Mouse (Mus musculus): Measurements from ENCODE around the gene Aire. TPM values are rescaled to one million over a fixed set of nuclear protein-coding genes. Genes with fewer than 3 reads are reported as not detected.

Aire gene
- polyA plus RNA-seq, 1 experiment from 2014 or later, result 0.33 TPM

DNA sequence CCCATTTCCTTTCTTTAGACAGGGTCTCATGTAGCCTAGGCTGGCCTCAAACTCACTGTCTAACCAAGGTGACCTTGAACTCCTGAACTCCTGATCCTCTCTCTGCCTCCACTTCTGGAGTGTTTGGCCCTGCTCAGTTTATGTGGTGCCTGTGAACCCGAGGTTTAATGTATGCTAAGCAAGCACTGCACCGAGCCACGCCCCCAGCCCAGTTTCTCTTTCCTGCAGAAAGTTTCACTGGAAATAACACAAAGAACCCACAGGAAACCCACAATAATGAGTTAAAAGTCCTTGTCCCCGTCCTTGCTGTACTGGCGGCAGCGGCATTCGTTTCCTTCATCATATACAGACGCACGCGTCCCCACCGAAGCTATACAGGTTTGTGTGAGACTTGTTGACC is 31.6 kb upstream of the Aire start:
- H3K27ac ChIP-seq, result no peak overlapping the region
- H3K4me3 ChIP-seq, result no peak overlapping the region
- no peaks in the 10 kb centered on the region for H3K9me3 ChIP-seq
- 90% methylated on average over 11 of the region's 11 CpGs for WGBS
- H3K36me3 ChIP-seq (replicated peaks), result 0 out of 2 replicates have a peak, but pooled peaks cover 7% of the 10 kb centered on the region
- DNase-seq (ENCODE audit: extremely low spot score, low spot score), result no peak
- H3K4me1 ChIP-seq, result peaks cover 2% of the 10 kb centered on the region
- peaks cover 21% of the 10 kb centered on the region for H3K27me3 ChIP-seq (ENCODE audit: poor library complexity, severe bottlenecking)

DNA sequence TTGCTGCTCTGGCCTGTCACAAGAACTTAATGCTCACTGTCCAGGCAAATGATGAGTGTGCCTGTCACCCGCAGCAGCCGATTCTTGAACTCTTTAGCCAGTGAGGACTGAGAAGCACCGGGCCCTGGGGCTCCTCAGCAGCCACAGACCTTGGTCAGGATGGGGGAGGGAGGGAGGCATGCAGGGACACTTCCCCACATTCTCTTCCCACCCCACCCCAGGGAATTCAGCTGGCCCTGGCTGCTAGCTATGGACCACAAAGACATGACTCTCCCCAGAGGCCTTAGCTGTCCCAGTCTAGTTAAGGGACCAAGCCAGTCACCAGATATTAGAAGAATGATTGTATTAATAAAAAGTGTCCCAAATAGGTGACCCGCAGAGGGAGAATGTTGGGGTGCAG is 30.7 kb upstream of the Aire start:
- Histone ChIP-seq H3K27me3 (ENCODE audit: poor library complexity, severe bottlenecking) (peaks cover 29% of the 10 kb centered on the region), H3K36me3 (replicated peaks) (0 out of 2 replicates have a peak, but pooled peaks cover 7% of the 10 kb centered on the region), H3K9me3 (no peaks in the 10 kb centered on the region), H3K4me3 (no peak overlapping the region), H3K4me1 (peaks cover 10% of the 10 kb centered on the region), H3K27ac (no peak overlapping the region)
- 91% methylated on average over 4 of the region's 4 CpGs for WGBS
- no peak for DNase-seq (ENCODE audit: extremely low spot score, low spot score)

DNA sequence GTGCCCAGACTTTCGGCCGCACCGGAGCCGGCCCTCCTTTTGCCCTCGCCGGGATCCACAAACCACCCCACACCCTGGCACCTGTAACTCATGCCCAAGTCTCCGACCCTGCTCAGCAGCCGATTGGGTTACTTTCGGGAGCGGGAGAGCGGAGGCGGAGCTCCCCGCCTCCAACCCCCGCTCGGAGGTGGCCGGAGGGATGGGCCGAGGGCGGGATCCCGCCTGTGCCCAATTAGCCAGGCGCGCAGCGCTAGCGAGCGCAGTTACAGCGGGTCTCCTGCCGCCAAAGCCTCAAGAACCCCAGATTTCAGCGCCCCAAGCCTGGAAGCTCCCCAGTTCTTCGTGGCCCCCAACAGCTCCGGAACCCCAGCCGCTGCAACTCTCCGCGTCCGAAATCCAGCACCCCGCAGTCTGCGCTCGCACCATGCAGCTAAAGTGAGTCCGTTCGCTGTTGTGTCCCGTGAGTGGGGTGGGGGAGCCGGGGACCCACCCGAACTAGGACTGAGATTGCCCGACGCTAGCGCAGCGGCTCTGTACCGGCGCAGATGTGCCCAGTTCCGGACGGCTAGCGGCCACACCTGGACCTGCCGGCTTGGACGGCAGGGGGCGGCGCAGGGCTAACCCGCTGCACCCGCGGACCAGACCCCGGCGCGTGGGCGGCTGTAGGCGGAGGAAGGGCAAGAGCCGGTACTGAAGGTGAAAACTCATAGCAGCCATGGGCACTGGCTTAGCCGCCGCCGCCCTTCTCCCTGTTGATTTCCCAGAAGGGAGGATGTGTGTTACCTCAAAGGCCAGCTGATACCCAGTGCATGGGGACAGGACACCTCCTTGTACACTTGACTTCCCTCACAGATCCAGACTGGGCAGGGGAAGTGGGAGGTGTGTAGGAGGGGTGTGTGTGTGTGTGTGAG is 25.9 kb upstream of the Aire start, which contains the start of gene Icosl:
Gene Icosl, plus strand, starts transcription at position 202 of the 911 bp plus-strand sequence.
- peaks cover 52% of the 10 kb centered on the region for H3K27me3 ChIP-seq (ENCODE audit: poor library complexity, severe bottlenecking)
- DNase-seq (ENCODE audit: extremely low spot score, low spot score), result peak; percentile 77
- H3K9me3 ChIP-seq, result no peaks in the 10 kb centered on the region
- H3K27ac ChIP-seq, result peak within 1 kb of the TSS; percentile 84
- under 1% methylated on average over 66 of the region's 66 CpGs for WGBS
- no peaks in the 10 kb centered on the region for H3K36me3 ChIP-seq (replicated peaks)
- peaks cover 31% of the 10 kb centered on the region for H3K4me1 ChIP-seq
- peak within 1 kb of the TSS; percentile 75 for H3K4me3 ChIP-seq

DNA sequence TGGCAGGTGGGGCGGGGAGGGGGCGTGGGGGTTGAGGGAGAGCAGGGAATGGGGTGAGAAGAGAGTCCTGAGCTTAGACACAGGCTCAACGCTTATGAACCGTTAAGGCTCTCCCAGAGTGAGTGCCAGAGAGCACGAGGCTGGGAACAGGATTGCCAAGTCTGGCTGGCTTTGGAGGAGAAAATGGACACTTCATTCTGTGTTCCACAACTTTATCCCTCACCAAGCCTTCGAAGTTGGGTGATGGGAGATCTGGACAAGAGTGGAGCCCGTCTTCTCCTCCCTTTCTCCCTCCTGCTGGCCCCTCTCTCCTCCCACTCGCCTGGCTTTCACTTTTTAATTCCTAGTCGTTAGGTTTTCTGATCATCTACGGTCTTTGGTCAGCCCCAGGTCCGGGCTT is 25.1 kb upstream of the Aire start:
- WGBS, result 39% methylated on average over 11 of the region's 11 CpGs
- H3K4me3 ChIP-seq, result peak overlapping the region; percentile 75
- peak; percentile 20 for DNase-seq (ENCODE audit: extremely low spot score, low spot score)
- H3K36me3 ChIP-seq (replicated peaks), result no peaks in the 10 kb centered on the region
- H3K9me3 ChIP-seq, result no peaks in the 10 kb centered on the region
- H3K4me1 ChIP-seq, result peaks cover 31% of the 10 kb centered on the region
- H3K27ac ChIP-seq, result peak overlapping the region; percentile 84
- peaks cover 52% of the 10 kb centered on the region for H3K27me3 ChIP-seq (ENCODE audit: poor library complexity, severe bottlenecking)

DNA sequence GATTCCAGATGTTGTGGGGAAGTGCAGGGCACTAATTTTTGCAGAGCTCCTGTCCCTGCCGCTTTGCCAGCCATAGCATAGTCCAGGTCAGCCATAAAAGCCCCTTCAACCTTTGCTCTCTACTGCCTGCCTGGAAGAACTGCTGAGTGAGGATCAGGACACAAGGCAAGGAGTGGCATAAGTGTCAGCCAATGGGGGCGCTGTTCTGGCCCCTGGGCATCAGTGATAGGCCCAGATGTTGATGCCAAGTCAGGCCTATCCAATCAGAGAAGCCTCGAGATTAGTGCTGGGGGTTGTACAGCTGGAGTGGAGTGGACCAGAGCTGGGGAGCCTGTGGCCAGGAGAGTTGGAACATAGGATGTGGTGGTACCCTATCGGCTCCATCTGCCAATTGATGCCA is 23.8 kb upstream of the Aire start:
- H3K9me3 ChIP-seq, result no peaks in the 10 kb centered on the region
- H3K27me3 ChIP-seq (ENCODE audit: poor library complexity, severe bottlenecking), result peaks cover 52% of the 10 kb centered on the region
- H3K27ac ChIP-seq, result no peak overlapping the region
- H3K36me3 ChIP-seq (replicated peaks), result no peaks in the 10 kb centered on the region
- H3K4me1 ChIP-seq, result peaks cover 31% of the 10 kb centered on the region
- DNase-seq (ENCODE audit: extremely low spot score, low spot score), result peak; percentile 24
- H3K4me3 ChIP-seq, result no peak overlapping the region
- WGBS, result 44% methylated on average over 4 of the region's 4 CpGs

DNA sequence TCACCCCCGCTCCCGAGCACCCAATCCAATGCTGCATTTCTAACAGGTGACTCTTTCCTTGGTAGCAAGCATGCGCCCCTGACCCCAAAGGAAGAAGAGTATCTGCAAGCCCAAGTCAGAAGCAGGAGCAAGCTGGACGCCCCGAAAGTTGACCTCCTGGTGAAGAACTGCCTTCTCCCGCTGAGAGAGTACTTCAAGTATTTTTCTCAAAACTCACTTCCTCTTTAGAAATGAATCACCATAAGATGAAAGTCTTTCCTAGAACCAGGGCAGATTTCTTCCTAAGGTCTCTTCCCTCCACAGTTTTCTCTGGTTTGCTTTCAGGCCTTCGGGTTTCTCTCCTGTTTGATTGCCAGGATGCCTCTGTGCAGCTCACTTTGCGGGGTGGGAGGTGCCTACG is 19.7 kb upstream of the Aire start:
- Histone ChIP-seq H3K9me3 (no peaks in the 10 kb centered on the region), H3K27me3 (ENCODE audit: poor library complexity, severe bottlenecking) (peaks cover 13% of the 10 kb centered on the region), H3K4me3 (no peak overlapping the region), H3K4me1 (peaks cover 12% of the 10 kb centered on the region), H3K36me3 (replicated peaks) (no peaks in the 10 kb centered on the region), H3K27ac (no peak overlapping the region)
- WGBS, result 92% methylated on average over 9 of the region's 9 CpGs
- DNase-seq (ENCODE audit: extremely low spot score, low spot score), result no peak

DNA sequence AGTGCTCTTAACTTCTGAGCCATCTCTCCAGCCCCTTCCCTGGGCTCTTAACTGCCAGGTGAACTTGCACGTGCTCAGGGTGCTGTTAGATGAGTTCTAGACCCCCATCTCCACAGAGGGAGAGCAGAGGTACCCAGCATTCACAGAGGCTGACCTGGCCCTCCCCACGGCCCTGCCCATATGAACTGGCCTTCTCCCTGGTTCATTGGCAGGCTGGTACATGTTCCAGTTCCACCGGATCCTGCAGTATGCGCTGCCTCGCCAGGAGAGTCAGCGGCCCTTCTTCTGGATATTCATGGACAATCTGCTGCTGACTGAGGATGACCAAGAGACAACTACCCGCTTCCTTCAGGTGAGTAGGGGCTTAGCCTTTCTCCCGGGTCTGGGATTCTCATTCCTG is 13.6 kb upstream of the Aire start:
- H3K27me3 ChIP-seq (ENCODE audit: poor library complexity, severe bottlenecking), result no peaks in the 10 kb centered on the region
- H3K36me3 ChIP-seq (replicated peaks), result no peaks in the 10 kb centered on the region
- H3K27ac ChIP-seq, result no peak overlapping the region
- DNase-seq (ENCODE audit: extremely low spot score, low spot score), result no peak
- peaks cover 6% of the 10 kb centered on the region; the same call in 1 of the 2 replicates for H3K4me1 ChIP-seq
- 90% methylated on average over 8 of the region's 8 CpGs for WGBS
- H3K4me3 ChIP-seq, result no peak overlapping the region
- no peaks in the 10 kb centered on the region for H3K9me3 ChIP-seq

DNA sequence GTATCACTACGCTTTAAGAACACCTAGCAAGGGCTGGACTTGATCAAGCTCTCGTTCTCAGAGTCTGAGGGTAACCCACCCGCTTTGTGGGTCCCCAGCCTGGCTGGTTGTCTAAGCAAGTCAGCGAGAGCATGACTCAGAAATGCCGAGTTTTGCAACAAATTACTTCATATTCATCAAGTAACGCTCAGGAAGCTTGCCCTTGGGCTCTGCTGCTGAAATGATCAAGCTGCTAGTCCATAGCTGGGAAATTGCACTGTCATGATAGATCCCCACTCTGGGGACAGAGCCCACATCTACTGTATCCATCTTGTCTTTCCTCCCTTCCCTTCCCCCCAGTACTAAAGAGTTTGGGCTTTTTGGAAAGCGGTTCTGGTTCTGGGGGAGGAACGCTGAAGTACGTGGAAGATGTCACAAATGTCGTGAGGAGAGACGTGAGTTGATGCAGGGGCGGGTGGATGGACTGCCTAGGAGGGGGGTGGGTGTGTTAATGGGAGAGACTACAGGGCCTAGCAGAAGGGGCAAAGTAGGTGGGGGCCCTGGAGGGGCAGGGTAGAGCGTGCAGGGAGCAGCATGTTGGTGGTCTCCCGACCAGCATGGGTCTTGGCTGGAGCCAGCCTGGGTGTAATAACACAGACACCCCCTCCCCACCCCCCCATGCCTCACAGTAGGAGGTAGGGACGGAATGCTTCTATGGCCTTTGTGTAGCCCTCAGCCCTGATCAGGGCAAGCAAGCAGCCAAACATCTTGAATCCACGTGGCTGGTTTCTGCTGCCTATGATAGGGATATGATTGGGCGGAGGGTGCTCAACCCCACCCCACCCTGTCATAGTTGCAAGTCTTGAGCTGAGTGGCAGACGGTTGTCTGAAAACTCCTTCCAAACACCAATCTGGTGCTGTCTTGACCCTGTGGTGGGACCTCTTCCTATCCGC is 11.5 kb upstream of the Aire start:
- Histone ChIP-seq H3K4me1 (peaks cover 6% of the 10 kb centered on the region; the same call in 1 of the 2 replicates), H3K27me3 (ENCODE audit: poor library complexity, severe bottlenecking) (no peaks in the 10 kb centered on the region), H3K27ac (no peak overlapping the region), H3K4me3 (no peak overlapping the region), H3K36me3 (replicated peaks) (no peaks in the 10 kb centered on the region), H3K9me3 (no peaks in the 10 kb centered on the region)
- no peak for DNase-seq (ENCODE audit: extremely low spot score, low spot score)
- WGBS, result 81% methylated on average over 19 of the region's 19 CpGs

DNA sequence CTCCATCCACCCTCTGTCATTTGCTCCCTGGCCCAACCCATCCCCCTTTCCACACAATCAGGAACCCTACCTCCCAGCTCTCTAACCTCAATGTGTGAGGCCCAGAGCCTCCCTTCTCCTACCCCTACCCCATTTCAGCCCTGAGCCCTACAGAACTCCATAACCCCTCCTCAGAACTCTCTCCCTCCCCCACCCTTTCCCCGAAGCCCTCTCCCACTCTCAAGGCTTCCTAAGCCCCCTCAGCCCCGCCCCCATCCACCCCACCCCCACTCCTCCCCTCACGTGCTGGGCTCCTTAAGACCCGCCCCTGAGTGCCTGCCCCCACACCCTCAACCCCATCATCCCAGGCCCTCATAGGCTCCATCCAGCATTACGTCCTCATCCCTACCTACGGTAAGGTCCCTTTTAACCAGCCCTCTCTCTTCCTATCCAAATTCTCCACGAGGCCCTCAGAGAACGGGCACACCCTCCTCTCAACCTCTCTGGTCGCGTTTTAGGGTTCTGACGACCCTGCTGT is 6.2 kb upstream of the Aire start:
- no peaks in the 10 kb centered on the region for H3K4me1 ChIP-seq
- H3K36me3 ChIP-seq (replicated peaks), result no peaks in the 10 kb centered on the region
- no peaks in the 10 kb centered on the region for H3K9me3 ChIP-seq
- H3K4me3 ChIP-seq, result no peak overlapping the region
- DNase-seq (ENCODE audit: extremely low spot score, low spot score), result no peak
- no peak overlapping the region for H3K27ac ChIP-seq
- peaks cover 2% of the 10 kb centered on the region; the same call in 1 of the 2 replicates for H3K27me3 ChIP-seq (ENCODE audit: poor library complexity, severe bottlenecking)
- 50% methylated on average over 11 of the region's 11 CpGs for WGBS

DNA sequence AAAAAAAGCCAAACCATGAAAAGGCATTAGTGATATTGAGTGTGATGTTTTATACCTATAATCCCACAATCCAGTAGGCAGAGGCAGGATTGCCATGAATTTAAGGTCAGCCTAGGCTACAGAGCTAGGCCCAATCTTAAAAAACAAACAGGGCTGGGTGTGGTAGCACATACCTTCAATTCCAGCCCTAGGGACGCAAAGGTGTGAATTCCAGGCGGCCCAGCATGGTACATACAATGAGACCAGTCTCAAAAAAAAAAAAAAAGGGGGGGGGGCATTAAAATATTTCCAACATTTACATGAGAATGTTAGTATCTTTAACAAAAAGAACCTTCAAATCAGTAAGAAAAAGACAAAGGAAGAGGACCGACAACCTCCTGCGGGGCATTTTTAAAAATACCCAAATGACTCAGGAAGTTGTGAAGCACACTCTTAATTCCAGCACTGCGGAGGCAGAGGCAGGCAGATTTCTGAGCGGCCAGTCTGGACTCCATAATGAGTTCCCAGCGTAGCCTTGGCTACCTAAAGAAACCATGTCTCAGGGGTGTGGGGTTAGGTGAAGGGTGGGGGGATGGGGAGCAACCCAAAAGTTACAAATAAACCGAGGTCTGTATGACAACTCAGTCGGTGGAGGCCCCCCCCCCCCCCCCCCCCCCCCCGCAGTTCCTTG is 4.8 kb upstream of the Aire start:
- Histone ChIP-seq H3K4me3 (no peak overlapping the region), H3K9me3 (no peaks in the 10 kb centered on the region), H3K4me1 (peaks cover 9% of the 10 kb centered on the region), H3K36me3 (replicated peaks) (no peaks in the 10 kb centered on the region), H3K27me3 (ENCODE audit: poor library complexity, severe bottlenecking) (peaks cover 14% of the 10 kb centered on the region), H3K27ac (no peak overlapping the region)
- 81% methylated on average over 10 of the region's 10 CpGs for WGBS
- DNase-seq (ENCODE audit: extremely low spot score, low spot score), result no peak

DNA sequence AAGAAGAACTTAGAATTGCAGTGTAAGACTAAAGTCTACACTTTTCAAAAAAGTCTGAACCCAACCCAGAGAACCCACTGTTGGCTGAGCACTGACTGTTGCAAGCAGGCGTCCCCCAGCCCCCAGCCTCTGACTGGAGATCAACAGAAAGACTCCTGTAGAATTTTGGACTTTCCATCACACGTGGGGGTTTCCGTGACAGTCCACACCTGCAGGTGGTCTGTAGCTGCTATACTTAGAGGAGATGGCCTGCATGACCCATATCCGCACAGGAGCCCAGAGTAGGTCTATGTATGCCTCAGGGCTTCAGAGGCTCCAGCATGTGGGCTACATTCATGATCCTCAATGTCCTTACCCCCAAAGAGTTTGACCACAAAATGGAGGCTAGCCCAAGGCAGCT is 3.0 kb upstream of the Aire start:
- H3K4me3 ChIP-seq, result no peak overlapping the region
- 85% methylated on average over 4 of the region's 4 CpGs for WGBS
- no peak for DNase-seq (ENCODE audit: extremely low spot score, low spot score)
- H3K4me1 ChIP-seq, result peaks cover 22% of the 10 kb centered on the region
- peaks cover 30% of the 10 kb centered on the region for H3K27me3 ChIP-seq (ENCODE audit: poor library complexity, severe bottlenecking)
- H3K36me3 ChIP-seq (replicated peaks), result no peaks in the 10 kb centered on the region
- H3K27ac ChIP-seq, result no peak overlapping the region
- no peaks in the 10 kb centered on the region for H3K9me3 ChIP-seq

DNA sequence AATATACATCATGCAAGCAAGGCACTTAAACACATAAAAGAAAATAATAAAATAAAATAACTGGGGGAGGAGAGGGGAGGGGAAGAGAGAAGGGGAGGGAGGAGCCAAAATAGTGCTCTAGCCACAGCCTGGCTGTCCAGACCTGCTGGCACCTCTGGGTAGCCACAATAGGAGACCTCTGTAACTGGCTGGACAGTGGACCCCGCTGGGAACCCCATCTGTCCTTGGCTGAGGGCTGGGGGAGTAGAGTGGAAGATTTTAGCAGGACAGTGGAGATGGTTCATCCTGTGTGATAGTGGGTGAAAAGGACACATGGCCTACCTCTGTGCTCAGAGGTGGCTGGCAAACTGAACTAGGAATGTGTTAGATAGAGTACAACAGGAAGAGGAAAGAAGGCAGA is 1.1 kb upstream of the Aire start:
- WGBS, result 77% methylated on average over 1 of the region's 1 CpGs
- Histone ChIP-seq H3K9me3 (no peaks in the 10 kb centered on the region), H3K27ac (no peak overlapping the region), H3K36me3 (replicated peaks) (no peaks in the 10 kb centered on the region), H3K4me3 (no peak overlapping the region), H3K27me3 (ENCODE audit: poor library complexity, severe bottlenecking) (peaks cover 30% of the 10 kb centered on the region), H3K4me1 (peaks cover 22% of the 10 kb centered on the region)
- no peak for DNase-seq (ENCODE audit: extremely low spot score, low spot score)

Data from forebrain, embryonic 10.5 days (tissue).